Mouse (Mus musculus): ENCODE data around the gene Ceacam15. TPM values are rescaled to one million over a fixed set of nuclear protein-coding genes. Genes with fewer than 3 reads are reported as not detected.
"Not testable (repeated sequence)": the region's sequence is repeated elsewhere in the genome, so short reads cannot be mapped to it uniquely, and the experiment has no call there.

Ceacam15 gene
- not detected in 2 replicates for polyA plus RNA-seq (2014; fragmentation: Nextera tagmentation; extraction: Ambion mirVana)

DNA sequence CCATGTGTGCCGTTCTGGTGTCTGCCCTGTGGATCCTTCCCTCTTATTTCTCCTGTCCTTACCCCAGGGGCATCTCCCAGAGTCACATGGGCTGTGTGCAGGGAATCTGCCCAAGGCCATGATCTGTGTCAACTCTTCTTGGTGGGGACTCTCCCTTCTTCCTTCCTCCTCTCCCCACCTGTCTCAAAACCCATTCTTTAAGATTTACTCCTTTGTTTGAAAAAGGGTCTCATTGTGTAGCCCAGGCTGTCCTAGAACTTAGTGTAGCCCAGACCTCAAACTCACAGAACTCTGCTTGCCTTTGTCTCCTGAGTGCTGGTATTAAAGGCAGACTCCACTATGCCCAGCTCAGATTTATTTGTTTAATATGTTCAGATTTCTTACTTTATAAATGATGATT is at the start of gene Ceacam15:
Gene Ceacam15 (minus strand): TSS at position 101 of the 400 bp plus-strand sequence.
- WGBS, result 53% methylated on average over 1 of the region's 1 CpGs
- H3K9me3 ChIP-seq (ENCODE audit: control insufficient read depth, low read length), result no peaks in the 10 kb centered on the region
- no peak within 1 kb of the TSS for H3K27ac ChIP-seq (ENCODE audit: low read depth, low read length)
- no peak within 1 kb of the TSS for H3K9ac ChIP-seq (ENCODE audit: low read depth, low read length)
- ATAC-seq (replicated peaks; ENCODE audit: low FRiP score) (no peak), DNase-seq (ENCODE audit: low spot score) (no peak)
- H3K4me2 ChIP-seq, result no peak within 1 kb of the TSS
- H3K27me3 ChIP-seq (replicated peaks; ENCODE audit: control insufficient read depth, insufficient read depth, low read length), result no peaks in the 10 kb centered on the region
- no peaks in the 10 kb centered on the region for H3K4me1 ChIP-seq (replicated peaks; ENCODE audit: control insufficient read depth, insufficient read depth, low read length)
- no peaks in the 10 kb centered on the region for H3K36me3 ChIP-seq (ENCODE audit: control insufficient read depth, insufficient read depth, low read length)
- no peak within 1 kb of the TSS for H3K4me3 ChIP-seq (ENCODE audit: low read depth, low read length)

- not testable (repeated sequence) for H3K4me3 ChIP-seq (ENCODE audit: low read depth, low read length); H3K4me1 ChIP-seq (replicated peaks; ENCODE audit: control insufficient read depth, insufficient read depth, low read length); H3K27me3 ChIP-seq (replicated peaks; ENCODE audit: control insufficient read depth, insufficient read depth, low read length); H3K9me3 ChIP-seq (ENCODE audit: control insufficient read depth, low read length); H3K9ac ChIP-seq (ENCODE audit: low read depth, low read length); ATAC-seq (replicated peaks; ENCODE audit: low FRiP score); H3K36me3 ChIP-seq (ENCODE audit: control insufficient read depth, insufficient read depth, low read length); DNase-seq (ENCODE audit: low spot score); H3K4me2 ChIP-seq; H3K27ac ChIP-seq (ENCODE audit: low read depth, low read length)
- 63% methylated on average over 3 of the region's 3 CpGs for WGBS
These were observed 47.0 kb upstream of the Ceacam15 start for GRCm38 (mm10) chr7:16722490-16722889.

GRCm38 (mm10) chr7:16721629-16722028 is 46.1 kb upstream of the Ceacam15 start, which contains the start of gene Ceacam9:
Gene Ceacam9, plus strand, starts transcription at chr7:16721929.
- Histone ChIP-seq H3K4me1 (replicated peaks; ENCODE audit: control insufficient read depth, insufficient read depth, low read length) (no peaks in the 10 kb centered on the region), H3K4me3 (ENCODE audit: low read depth, low read length) (no peak within 1 kb of the TSS), H3K9ac (ENCODE audit: low read depth, low read length) (no peak within 1 kb of the TSS), H3K27ac (ENCODE audit: low read depth, low read length) (no peak within 1 kb of the TSS), H3K27me3 (replicated peaks; ENCODE audit: control insufficient read depth, insufficient read depth, low read length) (no peaks in the 10 kb centered on the region; the same call in 1 of the 2 replicates), H3K9me3 (ENCODE audit: control insufficient read depth, low read length) (no peaks in the 10 kb centered on the region), H3K36me3 (ENCODE audit: control insufficient read depth, insufficient read depth, low read length) (no peaks in the 10 kb centered on the region), H3K4me2 (no peak within 1 kb of the TSS)
- DNase-seq (ENCODE audit: low spot score) (no peak), ATAC-seq (replicated peaks; ENCODE audit: low FRiP score) (no peak)
- 74% methylated on average over 2 of the region's 2 CpGs for WGBS

GRCm38 (mm10) chr7:16716456-16717152 is 41.1 kb upstream of the Ceacam15 start:
- H3K36me3 ChIP-seq (ENCODE audit: control insufficient read depth, insufficient read depth, low read length); H3K4me3 ChIP-seq (ENCODE audit: low read depth, low read length); H3K27ac ChIP-seq (ENCODE audit: low read depth, low read length); H3K4me2 ChIP-seq; H3K4me1 ChIP-seq (replicated peaks; ENCODE audit: control insufficient read depth, insufficient read depth, low read length); H3K9ac ChIP-seq (ENCODE audit: low read depth, low read length); DNase-seq (ENCODE audit: low spot score); H3K27me3 ChIP-seq (replicated peaks; ENCODE audit: control insufficient read depth, insufficient read depth, low read length); H3K9me3 ChIP-seq (ENCODE audit: control insufficient read depth, low read length); ATAC-seq (replicated peaks; ENCODE audit: low FRiP score): not testable (repeated sequence)
- 33% methylated on average over 8 of the region's 8 CpGs for WGBS

- Histone ChIP-seq H3K27me3 (replicated peaks; ENCODE audit: control insufficient read depth, insufficient read depth, low read length) (0 out of 2 replicates have a peak, but pooled peaks cover 4% of the 10 kb centered on the region), H3K4me1 (replicated peaks; ENCODE audit: control insufficient read depth, insufficient read depth, low read length) (no peaks in the 10 kb centered on the region), H3K9me3 (ENCODE audit: control insufficient read depth, low read length) (no peaks in the 10 kb centered on the region), H3K36me3 (ENCODE audit: control insufficient read depth, insufficient read depth, low read length) (no peaks in the 10 kb centered on the region), H3K4me2 (no peak overlapping the region), H3K4me3 (ENCODE audit: low read depth, low read length) (no peak overlapping the region), H3K9ac (ENCODE audit: low read depth, low read length) (no peak overlapping the region), H3K27ac (ENCODE audit: low read depth, low read length) (no peak overlapping the region)
- DNase-seq (ENCODE audit: low spot score) (no peak), ATAC-seq (replicated peaks; ENCODE audit: low FRiP score) (no peak)
- 71% methylated on average over 13 of the region's 13 CpGs for WGBS
These were observed 37.3 kb upstream of the Ceacam15 start for GRCm38 (mm10) chr7:16712633-16713415.

DNA sequence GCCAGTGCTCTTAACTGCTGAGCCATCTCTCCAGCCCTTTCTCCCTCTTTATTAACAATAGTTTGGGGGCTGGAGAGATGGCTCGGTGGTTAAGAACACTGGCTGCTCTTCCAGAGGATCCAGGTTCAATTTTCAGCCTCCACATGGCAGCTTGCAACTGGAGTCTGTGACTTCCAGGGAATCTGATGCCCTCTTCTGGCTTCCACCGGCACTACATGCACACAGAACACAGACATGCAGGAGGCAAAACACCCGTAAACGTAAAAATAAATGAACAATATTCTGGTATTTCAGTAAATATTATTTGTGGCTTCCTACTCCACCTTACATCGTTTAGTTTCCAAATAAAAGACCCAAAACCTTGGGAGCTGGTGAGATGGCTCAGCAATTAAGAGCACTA is 35.1 kb upstream of the Ceacam15 start:
- no peak overlapping the region for H3K4me2 ChIP-seq
- no peak for ATAC-seq (replicated peaks; ENCODE audit: low FRiP score)
- H3K9me3 ChIP-seq (ENCODE audit: control insufficient read depth, low read length), result no peaks in the 10 kb centered on the region
- H3K9ac ChIP-seq (ENCODE audit: low read depth, low read length), result no peak overlapping the region
- H3K36me3 ChIP-seq (ENCODE audit: control insufficient read depth, insufficient read depth, low read length), result no peaks in the 10 kb centered on the region
- H3K4me1 ChIP-seq (replicated peaks; ENCODE audit: control insufficient read depth, insufficient read depth, low read length), result no peaks in the 10 kb centered on the region
- no peak overlapping the region for H3K27ac ChIP-seq (ENCODE audit: low read depth, low read length)
- DNase-seq (ENCODE audit: low spot score), result no peak
- H3K27me3 ChIP-seq (replicated peaks; ENCODE audit: control insufficient read depth, insufficient read depth, low read length), result 0 out of 2 replicates have a peak, but pooled peaks cover 7% of the 10 kb centered on the region
- WGBS, result 65% methylated on average over 5 of the region's 5 CpGs
- H3K4me3 ChIP-seq (ENCODE audit: low read depth, low read length), result no peak overlapping the region

DNA sequence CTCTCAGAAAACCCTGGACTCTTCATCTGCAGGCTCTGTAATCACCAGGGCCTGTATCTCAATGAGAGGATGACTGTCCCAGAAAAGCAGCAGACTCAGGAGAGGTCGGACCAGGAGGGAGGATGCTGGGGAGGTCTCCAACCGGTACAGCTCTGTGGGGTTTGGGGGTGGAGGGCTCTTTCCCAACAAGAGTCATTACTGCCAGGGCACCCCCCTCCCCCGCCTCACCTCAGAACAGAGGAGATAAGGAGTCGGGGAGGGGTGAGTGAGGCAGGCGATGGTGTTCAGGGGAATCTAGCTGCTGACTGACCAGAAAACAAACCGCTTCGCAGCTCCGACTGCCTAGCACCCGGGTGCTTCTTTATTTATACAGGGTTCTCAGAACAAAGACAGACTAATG is 32.7 kb upstream of the Ceacam15 start:
- Histone ChIP-seq H3K9ac (ENCODE audit: low read depth, low read length) (no peak overlapping the region), H3K4me3 (ENCODE audit: low read depth, low read length) (no peak overlapping the region)

DNA sequence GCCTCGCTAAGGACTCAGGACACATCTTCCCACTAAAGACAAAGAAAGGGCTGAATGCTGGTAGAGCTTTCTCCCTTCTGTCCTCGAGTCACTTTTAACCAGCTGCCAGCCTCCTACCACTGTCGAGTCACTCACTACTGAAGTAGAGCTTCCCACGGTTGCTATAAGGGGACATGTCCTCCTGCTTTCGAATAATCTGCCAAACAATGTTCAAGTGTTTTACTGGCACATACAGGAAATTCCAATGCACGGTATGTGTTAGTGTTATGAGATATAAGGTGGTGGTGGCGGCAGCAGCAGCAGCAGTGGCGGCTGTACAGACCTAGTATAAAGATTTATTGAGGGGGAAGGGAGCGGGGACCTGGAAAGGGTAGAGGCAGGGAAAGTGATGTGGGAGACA is 30.9 kb upstream of the Ceacam15 start:
- WGBS, result 41% methylated on average over 9 of the region's 9 CpGs
- no peak for ATAC-seq (replicated peaks; ENCODE audit: low FRiP score)
- no peaks in the 10 kb centered on the region for H3K4me1 ChIP-seq (replicated peaks; ENCODE audit: control insufficient read depth, insufficient read depth, low read length)

More for the DNA sequence above, 32.7 kb upstream of the Ceacam15 start:
- no peaks in the 10 kb centered on the region for H3K9me3 ChIP-seq (ENCODE audit: control insufficient read depth, low read length)
- no peak for ATAC-seq (replicated peaks; ENCODE audit: low FRiP score)
- no peaks in the 10 kb centered on the region for H3K36me3 ChIP-seq (ENCODE audit: control insufficient read depth, insufficient read depth, low read length)
- H3K4me1 ChIP-seq (replicated peaks; ENCODE audit: control insufficient read depth, insufficient read depth, low read length), result no peaks in the 10 kb centered on the region
- H3K4me2 ChIP-seq, result no peak overlapping the region
- 9% methylated on average over 9 of the region's 9 CpGs for WGBS
- no peak for DNase-seq (ENCODE audit: low spot score)
- no peak overlapping the region for H3K27ac ChIP-seq (ENCODE audit: low read depth, low read length)
- H3K27me3 ChIP-seq (replicated peaks; ENCODE audit: control insufficient read depth, insufficient read depth, low read length), result 0 out of 2 replicates have a peak, but pooled peaks cover 7% of the 10 kb centered on the region

More for the DNA sequence above, 30.9 kb upstream of the Ceacam15 start:
- H3K36me3 ChIP-seq (ENCODE audit: control insufficient read depth, insufficient read depth, low read length), result no peaks in the 10 kb centered on the region
- H3K4me3 ChIP-seq (ENCODE audit: low read depth, low read length), result no peak overlapping the region
- no peak overlapping the region for H3K9ac ChIP-seq (ENCODE audit: low read depth, low read length)
- 0 out of 2 replicates have a peak, but pooled peaks cover 7% of the 10 kb centered on the region for H3K27me3 ChIP-seq (replicated peaks; ENCODE audit: control insufficient read depth, insufficient read depth, low read length)
- no peak overlapping the region for H3K27ac ChIP-seq (ENCODE audit: low read depth, low read length)
- H3K4me2 ChIP-seq, result no peak overlapping the region
- no peak for DNase-seq (ENCODE audit: low spot score)
- H3K9me3 ChIP-seq (ENCODE audit: control insufficient read depth, low read length), result no peaks in the 10 kb centered on the region
